Mouse (Mus musculus) MEL (cell line): ENCODE measurements at regions not wholly inside any gene's neighbourhood (a gene's known extent, or its start where the extent isn't known, plus 50 kb on each side); places are given as distances from the start of the nearest gene placed in this dataset.

Source experiments
- DNase-seq: peaks from one replicate; pipeline ENCODE4 v3.0.0; 2011; ENCODE audit warnings: low read depth, low spot score
- H3K27ac ChIP-seq: 2 replicates; pipeline ENCODE4 v1.5.1; 2012; ENCODE audit warnings: low read depth, mild to moderate bottlenecking, control low read depth, low read length, moderate library complexity; ENCODE audit not compliant: control insufficient read depth
- H3K27me3 ChIP-seq, 2 experiments: fragments of 150-350 bp in 1 of 2; sonication (generic) in 1 of 2; 2 replicates each; pipeline ENCODE4 v1.6.1; 2012; ENCODE audit warnings: low read length in 2 of 2, mild to moderate bottlenecking in 2 of 2, improper control_type of control experiment in 1 of 2, moderate library complexity in 1 of 2; ENCODE audit not compliant: insufficient read depth in 2 of 2, control insufficient read depth in 1 of 2
- H3K36me3 ChIP-seq, 2 experiments: 2 replicates each; pipeline ENCODE4 v1.6.1; 2012 to 2014; ENCODE audit warnings: low read length in 2 of 2, improper control_type of control experiment in 1 of 2, inconsistent platforms in 1 of 2, mild to moderate bottlenecking in 1 of 2; ENCODE audit not compliant: insufficient read depth in 2 of 2, control insufficient read depth in 1 of 2
- H3K4me1 ChIP-seq, 2 experiments: fragments of 150-350 bp in 1 of 2; sonication (generic) in 1 of 2; 2 replicates each; pipeline ENCODE4 v1.6.1; 2012; ENCODE audit warnings: low read length in 2 of 2, improper control_type of control experiment in 1 of 2, mild to moderate bottlenecking in 1 of 2; ENCODE audit not compliant: insufficient read depth in 2 of 2, control insufficient read depth in 1 of 2
- H3K4me3 ChIP-seq, 2 experiments: fragments of 150-350 bp in 1 of 2; sonication (generic) in 1 of 2; 2 replicates each; pipeline ENCODE4 v1.5.1; 2012; ENCODE audit warnings: low read depth in 2 of 2, low read length in 2 of 2, mild to moderate bottlenecking in 2 of 2, moderate library complexity in 2 of 2, control low read depth in 1 of 2, improper control_type of control experiment in 1 of 2; ENCODE audit not compliant: control insufficient read depth in 1 of 2, insufficient read depth in 1 of 2
- H3K79me2 ChIP-seq: 2 replicates; pipeline ENCODE4 v1.6.1; 2012; ENCODE audit warnings: mild to moderate bottlenecking, low read length, moderate library complexity; ENCODE audit not compliant: control insufficient read depth, poor library complexity, insufficient read depth
- H3K9ac ChIP-seq: 2 replicates; pipeline ENCODE4 v1.6.1; 2012; ENCODE audit warnings: low read depth, mild to moderate bottlenecking, control low read depth, low read length, moderate library complexity; ENCODE audit not compliant: control insufficient read depth, poor library complexity, severe bottlenecking
- H3K9me3 ChIP-seq: fragments of 150-350 bp; sonication (generic); replicated peaks from 2 replicates; pipeline ENCODE4 v1.6.1; 2012; ENCODE audit warnings: mild to moderate bottlenecking, low read length, improper control_type of control experiment, moderate library complexity; ENCODE audit not compliant: insufficient read depth
- BHLHE40 ChIP-seq: IDR thresholded peaks from 2 replicates; pipeline ENCODE4 v1.6.1; 2012; ENCODE audit warnings: low read depth, mild to moderate bottlenecking, inconsistent platforms, low read length, improper control_type of control experiment, borderline replicate concordance
- ELF1 ChIP-seq: IDR thresholded peaks from 2 replicates; pipeline ENCODE4 v1.6.1; 2014; ENCODE audit warnings: low read depth, mild to moderate bottlenecking, inconsistent platforms, low read length, improper control_type of control experiment, moderate library complexity
- EP300 ChIP-seq, 2 experiments: IDR thresholded peaks; 2 replicates each; pipeline ENCODE4 v1.6.1; 2011; ENCODE audit warnings: improper control_type of control experiment in 2 of 2, low read length in 2 of 2, low read depth in 1 of 2, mild to moderate bottlenecking in 1 of 2
- HCFC1 ChIP-seq: IDR thresholded peaks from 2 replicates; pipeline ENCODE4 v1.6.1; 2012; ENCODE audit warnings: low read depth, mild to moderate bottlenecking, inconsistent platforms, low read length, improper control_type of control experiment, moderate library complexity
- MAFK ChIP-seq: IDR thresholded peaks from 2 replicates; pipeline ENCODE4 v1.6.1; 2011; ENCODE audit warnings: low read depth, mild to moderate bottlenecking, low read length, improper control_type of control experiment, borderline replicate concordance
- MXI1 ChIP-seq: IDR thresholded peaks from 2 replicates; pipeline ENCODE4 v1.6.1; 2011; ENCODE audit warnings: mild to moderate bottlenecking, low read depth, low read length, improper control_type of control experiment
- MYB ChIP-seq: IDR thresholded peaks from 2 replicates; pipeline ENCODE4 v1.6.1; 2011; ENCODE audit warnings: mild to moderate bottlenecking, low read depth, low read length, improper control_type of control experiment
- MYC ChIP-seq: IDR thresholded peaks from 2 replicates; pipeline ENCODE4 v1.6.1; 2011; ENCODE audit warnings: low read depth, mild to moderate bottlenecking, low read length, improper control_type of control experiment, moderate library complexity
- NELFE ChIP-seq: IDR thresholded peaks from 2 replicates; pipeline ENCODE4 v1.6.1; 2011; ENCODE audit warnings: low read depth, low read length, improper control_type of control experiment
- NRF1 ChIP-seq: IDR thresholded peaks from 2 replicates; pipeline ENCODE4 v1.6.1; 2014; ENCODE audit warnings: low read depth, mild to moderate bottlenecking, inconsistent platforms, low read length, improper control_type of control experiment, moderate library complexity; ENCODE audit not compliant: poor library complexity, insufficient read depth, severe bottlenecking
- TAL1 ChIP-seq: IDR thresholded peaks from 2 replicates; pipeline ENCODE4 v1.6.1; 2012; ENCODE audit warnings: mild to moderate bottlenecking, inconsistent platforms, low read length, moderate library complexity, mixed read lengths
- USF1 ChIP-seq: IDR thresholded peaks from 2 replicates; pipeline ENCODE4 v1.6.1; 2014; ENCODE audit warnings: low read depth, mild to moderate bottlenecking, inconsistent platforms, low read length, improper control_type of control experiment, moderate library complexity
- ZC3H11A ChIP-seq: IDR thresholded peaks from 2 replicates; pipeline ENCODE4 v1.6.1; 2012; ENCODE audit warnings: low read depth, mild to moderate bottlenecking, inconsistent platforms, low read length, improper control_type of control experiment
- ZKSCAN1 ChIP-seq: IDR thresholded peaks from 2 replicates; pipeline ENCODE4 v1.6.1; 2012; ENCODE audit warnings: low read depth, mild to moderate bottlenecking, inconsistent platforms, low read length, improper control_type of control experiment, moderate library complexity
- ZNF384 ChIP-seq: IDR thresholded peaks from 2 replicates; pipeline ENCODE4 v1.6.1; 2012; ENCODE audit warnings: low read depth, mild to moderate bottlenecking, inconsistent platforms, low read length, improper control_type of control experiment

GRCm38 (mm10) chr14:48349392-48350044 lies 96.4 kb upstream of the Tmem260 start:
- Histone ChIP-seq H3K27me3 (no peaks in the 10 kb centered on the region), H3K27ac (no peak overlapping the region), H3K9ac (no peak overlapping the region), H3K4me1 (no peaks in the 10 kb centered on the region), H3K9me3 (no peaks in the 10 kb centered on the region), H3K36me3 (no peaks in the 10 kb centered on the region), H3K79me2 (no peaks in the 10 kb centered on the region), H3K4me3 (no peak overlapping the region)
- no peak for DNase-seq
- no peak for TF ChIP-seq ELF1
- no peak for TF ChIP-seq TAL1
- TF ChIP-seq NELFE: no peak
- no peak for TF ChIP-seq MYB
- no peak for TF ChIP-seq MYC
- no peak for TF ChIP-seq MAFK
- no peak for TF ChIP-seq ZC3H11A
- TF ChIP-seq MXI1: no peak
- TF ChIP-seq EP300 (IDR thresholded peaks at IDR 0.05; ENCODE audit: low read depth in 1 of 2, low read length in 2 of 2): no peak
- TF ChIP-seq ZKSCAN1: no peak
- no peak for TF ChIP-seq USF1
- no peak for TF ChIP-seq NRF1

DNA sequence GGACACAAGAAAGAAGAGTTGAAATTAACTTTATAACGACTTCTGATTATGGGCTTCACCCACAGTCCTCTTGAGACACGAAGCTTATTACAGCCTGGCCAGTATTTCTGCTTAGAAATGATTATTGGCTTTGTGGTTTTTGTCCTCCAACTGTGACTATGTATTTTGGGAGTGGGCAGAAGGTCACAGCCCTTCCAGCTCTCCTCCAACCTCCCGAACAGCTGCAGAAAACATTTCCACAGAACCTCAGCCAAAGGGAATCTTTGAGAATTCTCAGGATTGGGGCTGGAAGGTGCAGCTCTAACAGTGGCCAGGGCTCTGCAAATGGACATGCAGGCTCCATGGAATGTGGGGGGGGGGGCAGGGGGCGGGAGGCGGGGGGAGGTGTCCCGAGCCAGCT lies 94.3 kb upstream of the Tmem260 start:
- H3K9me3 ChIP-seq: no peaks in the 10 kb centered on the region
- no peak for TF ChIP-seq ZNF384

DNA sequence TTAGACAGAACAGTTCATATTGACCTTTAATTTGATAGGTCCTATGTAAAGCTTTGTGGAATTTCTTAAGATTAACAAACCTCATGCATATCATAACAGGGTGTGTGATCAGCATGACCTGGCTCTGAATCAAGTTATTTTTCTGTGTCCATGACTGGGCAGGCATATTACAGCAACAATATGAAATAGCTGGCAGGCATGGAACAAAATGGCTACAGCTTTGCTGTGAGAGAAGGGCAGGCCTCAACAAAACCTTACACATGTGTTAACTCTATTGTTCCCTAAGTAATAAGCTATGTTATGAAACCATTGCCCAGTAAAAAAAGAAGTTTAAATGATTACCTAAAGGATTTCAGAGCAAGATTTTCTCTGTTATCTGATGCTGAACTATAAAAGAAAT lies 93.1 kb upstream of the Tmem260 start:
- DNase-seq: no peak
- H3K79me2 ChIP-seq: no peaks in the 10 kb centered on the region
- no peaks in the 10 kb centered on the region for H3K9me3 ChIP-seq
- H3K4me1 ChIP-seq: no peaks in the 10 kb centered on the region
- TF ChIP-seq BHLHE40: no peak
- TF ChIP-seq HCFC1: no peak
- H3K36me3 ChIP-seq: no peaks in the 10 kb centered on the region
- no peak overlapping the region for H3K9ac ChIP-seq
- no peak overlapping the region for H3K4me3 ChIP-seq
- no peak overlapping the region for H3K27ac ChIP-seq
- no peaks in the 10 kb centered on the region for H3K27me3 ChIP-seq

More for the DNA sequence above, 94.3 kb upstream of the Tmem260 start:
- no peak overlapping the region for H3K9ac ChIP-seq
- H3K27ac ChIP-seq: no peak overlapping the region
- H3K4me3 ChIP-seq: no peak overlapping the region
- no peaks in the 10 kb centered on the region for H3K27me3 ChIP-seq
- H3K36me3 ChIP-seq: no peaks in the 10 kb centered on the region
- no peaks in the 10 kb centered on the region for H3K79me2 ChIP-seq
- no peaks in the 10 kb centered on the region for H3K4me1 ChIP-seq
- DNase-seq: no peak
